In the genomic region with DNA sequence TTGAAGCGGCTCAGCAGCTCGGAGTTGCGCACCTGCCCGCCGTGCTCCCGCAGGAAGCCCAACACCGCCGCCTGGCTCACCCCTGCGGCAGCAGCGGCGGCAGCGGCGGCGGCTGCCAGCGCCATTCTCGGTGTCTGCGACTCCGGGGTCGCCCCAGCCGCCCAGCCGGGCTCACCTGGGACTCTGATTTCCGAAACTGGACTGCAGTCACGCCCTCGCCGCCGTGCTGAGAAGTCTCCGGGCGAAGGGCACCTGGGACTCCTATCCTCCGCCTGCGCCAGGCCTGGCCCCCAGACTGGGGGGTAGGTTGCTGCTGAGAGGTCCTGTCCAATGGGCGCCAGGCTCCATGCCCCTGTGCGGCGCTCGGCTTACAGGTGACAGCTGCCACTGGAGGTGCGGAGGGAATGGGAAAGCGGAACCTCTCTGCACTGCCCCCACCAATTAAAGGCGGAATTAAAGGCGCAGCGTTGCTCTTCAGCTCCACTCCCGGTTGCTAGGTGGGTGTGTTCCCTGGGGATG, we compare ENCODE assay signal across 8 mouse cellular contexts. TPM values are rescaled to one million over a fixed set of nuclear protein-coding genes. Genes with fewer than 3 reads are reported as not detected.
DNase-seq lines count a peak whose midpoint lies in the region; ATAC-seq and TF ChIP-seq lines count a peak whose summit lies in the region.

A gene (plus strand): TSS at position 384 of the 519 bp plus-strand sequence.
A gene (minus strand): TSS at position 492 of the 519 bp plus-strand sequence.

- ATAC-seq in cerebellum, adult (ENCODE audit: insufficient number of reproducible peaks, low FRiP score, low TSS enrichment), result peak; percentile 79; the same call in 1 of the 2 replicates
- no peak for ATAC-seq in forebrain, embryonic 13.5 days
- 0 out of 2 replicates have a peak, but pooled peaks have one; percentile 35 for ATAC-seq in midbrain, embryonic 11.5 days (ENCODE audit: low FRiP score)

- H3K4me3 ChIP-seq in brown adipose tissue, adult 24 weeks (ENCODE audit: insufficient read depth, low read depth, low read length), result peak within 1 kb of the TSS; percentile 50
- H3K4me3 ChIP-seq in forebrain, embryonic 13.5 days, result peak within 1 kb of the TSS; percentile 49
- H3K4me3 ChIP-seq in kidney, adult 2 months (ENCODE audit: insufficient read depth, low read depth, low read length), result peak within 1 kb of the TSS; percentile 38
- peak within 1 kb of the TSS; percentile 53 for H3K4me3 ChIP-seq in limb, embryonic 10.5 days
- H3K4me3 ChIP-seq in midbrain, embryonic 11.5 days (ENCODE audit: low read depth, low read length), result peak within 1 kb of the TSS; percentile 39

- H3K27me3 ChIP-seq in forebrain, embryonic 13.5 days, result peaks cover 58% of the 10 kb centered on the region
- H3K27me3 ChIP-seq in kidney, adult 2 months (replicated peaks; ENCODE audit: control insufficient read depth, insufficient read depth, low read length), result peaks cover 3% of the 10 kb centered on the region; the same call in 1 of the 2 replicates
- H3K27me3 ChIP-seq in limb, embryonic 10.5 days (ENCODE audit: low read depth, poor library complexity, severe bottlenecking), result peaks cover 84% of the 10 kb centered on the region
- peaks cover 55% of the 10 kb centered on the region for H3K27me3 ChIP-seq in midbrain, embryonic 11.5 days (ENCODE audit: control insufficient read depth, insufficient read depth, low read length)

- no peaks in the 10 kb centered on the region; the same call in 1 of the 2 replicates for H3K4me1 ChIP-seq in brown adipose tissue, adult 24 weeks (ENCODE audit: control insufficient read depth, insufficient read depth, insufficient read length, low read length)
- H3K4me1 ChIP-seq in forebrain, embryonic 13.5 days, result peaks cover 30% of the 10 kb centered on the region
- H3K4me1 ChIP-seq in kidney, adult 2 months (ENCODE audit: control insufficient read depth, insufficient read depth, low read length), result no peaks in the 10 kb centered on the region
- peaks cover 23% of the 10 kb centered on the region for H3K4me1 ChIP-seq in limb, embryonic 10.5 days
- H3K4me1 ChIP-seq in midbrain, embryonic 11.5 days (ENCODE audit: control insufficient read depth, insufficient read depth, low read length), result peaks cover 17% of the 10 kb centered on the region

- no peaks in the 10 kb centered on the region for H3K36me3 ChIP-seq in forebrain, embryonic 13.5 days (ENCODE audit: poor library complexity, severe bottlenecking)
- H3K36me3 ChIP-seq in kidney, adult 2 months (ENCODE audit: control insufficient read depth, insufficient read depth, low read length), result no peaks in the 10 kb centered on the region
- no peaks in the 10 kb centered on the region for H3K36me3 ChIP-seq in limb, embryonic 10.5 days
- no peaks in the 10 kb centered on the region for H3K36me3 ChIP-seq in midbrain, embryonic 11.5 days (ENCODE audit: control insufficient read depth, insufficient read depth, low read length)

- H3K9ac ChIP-seq in forebrain, embryonic 13.5 days, result peak within 1 kb of the TSS; percentile 59
- 0 out of 2 replicates have a peak within 1 kb of the TSS, but pooled peaks have one; percentile 9 for H3K9ac ChIP-seq in midbrain, embryonic 11.5 days (ENCODE audit: low read length)

- no peak for TF ChIP-seq POLR2A in kidney, adult 2 months (IDR thresholded peaks at IDR 0.05; ENCODE audit: low read depth, low read length)

- no peak for DNase-seq in cerebellum, postnatal 4 days (ENCODE audit: low spot score in 2 of 2)
- peak; percentile 74 for DNase-seq in kidney, adult 2 months
- DNase-seq in limb, embryonic 10.5 days (ENCODE audit: low spot score), result no peak
- peak; percentile 91 for DNase-seq in midbrain, embryonic 11.5 days (ENCODE audit: low spot score, missing footprints)
- peak; percentile 67 for DNase-seq in thymus, postnatal 4 days

- H3K4me2 ChIP-seq in forebrain, embryonic 13.5 days, result peak within 1 kb of the TSS; percentile 73
- peak within 1 kb of the TSS; percentile 51 for H3K4me2 ChIP-seq in midbrain, embryonic 11.5 days

- whole genome bisulfite sequencing in forebrain, embryonic 13.5 days, result 4% methylated on average over 34 of the region's 40 CpGs
- WGBS in kidney, adult 2 months, result 2% methylated on average over 40 of the region's 40 CpGs
- 4% methylated on average over 40 of the region's 40 CpGs for whole genome bisulfite sequencing in limb, embryonic 10.5 days
- 3% methylated on average over 40 of the region's 40 CpGs for WGBS in midbrain, embryonic 11.5 days

- H3K27ac ChIP-seq in brown adipose tissue, adult 24 weeks (replicated peaks; ENCODE audit: low read depth, low read length), result no peak within 1 kb of the TSS
- H3K27ac ChIP-seq in forebrain, embryonic 13.5 days, result no peak within 1 kb of the TSS
- peak within 1 kb of the TSS; percentile 56 for H3K27ac ChIP-seq in kidney, adult 2 months (ENCODE audit: insufficient read depth, low read depth, low read length)
- peak within 1 kb of the TSS; percentile 27; the same call in 1 of the 2 replicates for H3K27ac ChIP-seq in limb, embryonic 10.5 days
- H3K27ac ChIP-seq in midbrain, embryonic 11.5 days (ENCODE audit: low read depth, low read length), result no peak within 1 kb of the TSS

- 0 out of 2 replicates have a peak, but pooled peaks have one; percentile 6 for TF ChIP-seq CTCF in kidney, adult 2 months (conservative IDR thresholded peaks at IDR 0.05; ENCODE audit: insufficient read depth, insufficient read length, low read depth, low read length)

- 0 out of 2 replicates have a peak, but pooled peaks cover 4% of the 10 kb centered on the region for H3K9me3 ChIP-seq in forebrain, embryonic 13.5 days (replicated peaks)
- no peaks in the 10 kb centered on the region for H3K9me3 ChIP-seq in limb, embryonic 10.5 days (replicated peaks)
- H3K9me3 ChIP-seq in midbrain, embryonic 11.5 days (ENCODE audit: control insufficient read depth, low read length), result peaks cover 5% of the 10 kb centered on the region; the same call in 1 of the 2 replicates

RNA-seq across cellular contexts. Expression of the first gene that starts in this region (rescaled TPM):
- polyA plus RNA-seq in brown adipose tissue, adult 24 weeks (2012; ENCODE audit: insufficient read depth, insufficient read length, missing spikeins), result not detected in 2 replicates
- not detected in 2 replicates for polyA plus RNA-seq in forebrain, embryonic 13.5 days (2015; fragmentation: Nextera tagmentation; extraction: Ambion mirVana)
- not detected in 2 replicates for polyA plus RNA-seq in kidney, adult 2 months (2012; rRNA removed)
- not detected in 2 replicates for polyA plus RNA-seq in limb, embryonic 10.5 days (2016; fragmentation: Nextera tagmentation; extraction: Ambion mirVana)
- polyA plus RNA-seq in midbrain, embryonic 11.5 days (2014; fragmentation: Nextera tagmentation; extraction: Ambion mirVana), result 0.15 TPM in 1 of 2 replicates, not detected in the other

RNA-seq across cellular contexts. Expression of the second gene that starts in this region (rescaled TPM):
- polyA plus RNA-seq in brown adipose tissue, adult 24 weeks (2012; ENCODE audit: insufficient read depth, insufficient read length, missing spikeins), result not detected in 2 replicates
- 0.97 and 1.1 TPM in 2 replicates for polyA plus RNA-seq in forebrain, embryonic 13.5 days (2015; fragmentation: Nextera tagmentation; extraction: Ambion mirVana)
- polyA plus RNA-seq in kidney, adult 2 months (2012; rRNA removed), result 0.84 and 1.8 TPM in 2 replicates
- 0.13 and 0.51 TPM in 2 replicates for polyA plus RNA-seq in limb, embryonic 10.5 days (2016; fragmentation: Nextera tagmentation; extraction: Ambion mirVana)
- 0.05 and 0.15 TPM in 2 replicates for polyA plus RNA-seq in midbrain, embryonic 11.5 days (2014; fragmentation: Nextera tagmentation; extraction: Ambion mirVana)

Comparison
In these comparisons a context has a peak if more than half of its experiments do, and no peak if none do; other contexts are left out.
1. Peak in DNase-seq, ATAC-seq, H3K4me3 ChIP-seq, H3K9ac ChIP-seq and H3K4me2 ChIP-seq in midbrain, embryonic 11.5 days; RNA of the genes that start here not detected or under 1 TPM.
2. DNase-seq: peak in kidney, adult 2 months (single experiment) and thymus, postnatal 4 days (single experiment); none in cerebellum, postnatal 4 days (0 of 2) and limb, embryonic 10.5 days (single experiment).
3. H3K27ac ChIP-seq: peak in kidney, adult 2 months (single experiment) and limb, embryonic 10.5 days (single experiment); none in brown adipose tissue, adult 24 weeks (single experiment), forebrain, embryonic 13.5 days (single experiment) and midbrain, embryonic 11.5 days (single experiment).
4. Peak in every context shown above with its lines, with median percentiles within 50 percentile points of each other: H3K4me3 ChIP-seq.